Mouse (Mus musculus) macrophage (primary cell): ENCODE measurements around the gene Mapre1. TPM values are rescaled to one million over a fixed set of nuclear protein-coding genes. Genes with fewer than 3 reads are reported as not detected.
"Not testable (repeated sequence)": the region's sequence is repeated elsewhere in the genome, so short reads cannot be mapped to it uniquely, and the experiment has no call there.

ENCODE experiments used
- H3K27ac ChIP-seq: fragments of 350-480 bp; formaldehyde crosslinking; 2 replicates; pipeline ENCODE4 v1.9.0; 2021
- H3K36me3 ChIP-seq: fragments of 350-480 bp; formaldehyde crosslinking; 2 replicates; pipeline ENCODE4 v1.9.0; 2021; ENCODE audit errors: inconsistent target
- H3K4me3 ChIP-seq: fragments of 350-480 bp; formaldehyde crosslinking; 2 replicates; pipeline ENCODE4 v1.9.0; 2021; ENCODE audit errors: inconsistent target
- H3K79me2 ChIP-seq: fragments of 350-480 bp; formaldehyde crosslinking; 2 replicates; pipeline ENCODE4 v1.9.0; 2021; ENCODE audit errors: inconsistent target
- WGBS: methylation state at CpG from one replicate; pipeline ENCODE4 v1.1.7; 2026; ENCODE audit warnings: inconsistent platforms; ENCODE audit not compliant: missing documents; 5-methylcytosine and 5-hydroxymethylcytosine counted together
- polyA plus RNA-seq: library from polyadenylated mRNA; stranded (reverse); fragments of 250-400 nt; gene quantifications from 3 replicates; pipeline ENCODE4 v1.2.4, GENCODE M21; 2018; ENCODE audit warnings: inconsistent platforms
- total RNA-seq, 78 experiments: library from RNA; depleted of rRNA; stranded (reverse); fragments of 250-400 nt; gene quantifications; 1 replicate in 9 of 78; 2 replicates in 24 of 78; 3 replicates in 43 of 78; 4 replicates in 2 of 78; pipeline ENCODE4 v1.2.4; 2018; ENCODE audit warnings: inconsistent platforms in 56 of 78

Gene Mapre1
- 10 to 100 TPM; 35.1 to 97.4 (median 48.9) TPM for total RNA-seq (2018; cell fraction: chromatin; rRNA removed)
- total RNA-seq (2018; cell fraction: cytosol; rRNA removed): 100 to 1,000 TPM in 2 of 26 experiments, 10 to 100 TPM in 24; 63.4 to 132 (median 80.4) TPM
- total RNA-seq (2018; cell fraction: nucleus; rRNA removed): 100 to 1,000 TPM in 1 of 26 experiments, 10 to 100 TPM in 25; 33.5 to 107 (median 53.4) TPM
- 75.5 to 129 TPM (median 95.7 TPM) in 3 replicates for polyA plus RNA-seq

DNA sequence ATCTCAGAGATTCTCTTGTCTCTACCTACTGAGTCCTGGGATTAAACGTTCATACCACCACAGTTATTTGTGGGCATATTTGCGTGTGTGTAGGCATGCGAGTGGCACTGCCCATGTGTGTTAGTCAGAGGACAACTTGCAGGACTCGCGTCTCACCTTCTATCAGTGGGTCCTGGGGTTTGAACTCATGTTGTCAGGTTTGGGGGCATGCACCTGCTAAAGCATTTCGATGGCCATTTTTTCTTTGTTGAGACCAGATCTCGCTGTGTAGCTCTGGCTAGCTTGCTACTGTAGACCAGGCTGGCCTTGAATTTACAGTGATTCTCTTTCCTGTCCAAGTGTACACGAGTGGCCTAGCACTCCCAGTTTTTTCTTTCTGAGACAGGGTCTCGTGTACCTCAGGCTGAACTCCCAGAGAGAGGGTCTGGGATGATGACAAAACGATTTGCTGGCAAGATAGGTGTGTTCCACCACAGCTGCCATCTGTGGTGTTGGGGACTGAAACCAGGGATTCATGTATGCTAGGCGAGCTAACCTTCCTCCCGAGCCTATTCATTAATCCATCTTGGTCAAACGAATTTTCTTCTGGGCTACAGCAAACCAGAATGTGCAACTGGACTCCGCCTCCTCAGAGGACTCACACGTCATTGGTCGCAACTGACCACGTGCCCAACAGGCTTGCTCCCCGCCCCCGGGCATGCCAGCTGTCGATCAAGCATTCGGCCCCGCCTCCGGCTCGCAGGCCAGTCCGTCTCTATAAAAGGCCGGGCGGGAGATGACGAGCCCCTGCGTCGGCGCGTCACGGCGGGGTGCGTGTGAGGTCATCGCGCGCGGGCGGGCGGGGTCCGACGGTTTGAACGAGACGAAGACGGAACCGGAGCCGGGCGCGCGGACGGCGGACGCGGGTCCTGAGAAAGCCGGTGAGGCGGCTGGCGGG, at the start of gene Mapre1:
Mapre1 (plus strand) TSS at position 775 of the 937 bp plus-strand sequence.
- Histone ChIP-seq H3K79me2 (peaks cover 43% of the 10 kb centered on the region), H3K36me3 (0 out of 2 replicates have a peak, but pooled peaks cover 1% of the 10 kb centered on the region), H3K27ac (peak within 1 kb of the TSS; percentile 67), H3K4me3 (peak within 1 kb of the TSS; percentile 73)
- WGBS: 16% methylated on average over 41 of the region's 58 CpGs

GRCm38 (mm10) chr2:153693413-153693812, 47.7 kb upstream of the Mapre1 start:
- H3K36me3 ChIP-seq, H3K4me3 ChIP-seq, H3K79me2 ChIP-seq, H3K27ac ChIP-seq: not testable (repeated sequence)
- WGBS: 85% methylated on average over 4 of the region's 7 CpGs

DNA sequence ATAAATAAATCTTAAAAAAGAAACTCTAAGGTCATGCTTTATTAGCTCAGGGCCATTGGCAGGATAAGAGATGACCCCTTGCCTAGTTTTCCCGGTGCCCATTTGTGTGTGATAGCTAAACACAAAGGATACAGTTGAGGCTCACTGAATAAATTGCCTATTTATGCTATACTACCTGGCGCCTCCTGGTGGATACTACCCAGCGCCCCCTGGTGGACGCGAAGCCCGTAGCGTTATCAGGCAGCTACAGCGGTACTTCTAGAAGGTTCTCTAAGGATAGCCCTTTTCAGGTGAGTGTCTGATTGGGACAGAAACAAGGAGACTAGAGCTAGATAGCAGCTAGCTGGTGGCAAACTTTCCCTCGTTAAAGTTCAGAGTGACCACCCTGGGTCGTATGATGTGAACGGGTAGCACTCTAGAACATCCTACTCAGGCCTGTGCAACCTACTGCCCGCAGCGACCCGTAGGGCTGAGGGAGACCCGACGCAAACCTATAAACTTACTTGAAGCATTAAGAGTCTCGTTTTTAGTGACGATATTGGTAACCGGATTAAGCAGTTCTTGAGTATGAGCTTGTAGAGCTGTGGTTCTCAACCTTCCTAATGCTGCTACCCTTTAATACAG, 46.5 kb upstream of the Mapre1 start:
- H3K4me3 ChIP-seq: no peak overlapping the region
- 65% methylated on average over 19 of the region's 19 CpGs for WGBS
- no peaks in the 10 kb centered on the region for H3K36me3 ChIP-seq
- H3K79me2 ChIP-seq: no peaks in the 10 kb centered on the region
- H3K27ac ChIP-seq: no peak overlapping the region

DNA sequence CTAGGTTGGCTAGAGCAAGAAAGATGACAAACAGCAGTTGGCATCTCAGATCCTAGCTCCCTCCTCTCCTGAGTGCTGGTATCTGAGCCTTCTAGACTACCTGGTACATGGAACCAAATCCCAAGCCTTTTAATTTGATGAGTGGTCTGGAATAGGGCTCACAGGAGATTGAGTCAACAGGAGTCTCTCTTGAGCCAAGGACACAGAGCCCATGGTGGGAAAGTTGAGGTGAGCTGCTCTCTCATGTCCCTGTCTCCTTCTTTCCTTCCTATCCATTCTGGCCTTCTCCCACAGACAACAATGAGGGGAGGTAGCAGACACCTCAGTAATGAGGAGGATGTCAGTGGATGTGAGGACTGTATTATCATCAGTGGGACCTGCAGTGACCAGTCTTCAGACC, 44.7 kb upstream of the Mapre1 start, which contains the start of gene Dnmt3c:
Dnmt3c (plus strand) TSS at position 301 of the 400 bp plus-strand sequence.
- Histone ChIP-seq H3K27ac (no peak within 1 kb of the TSS), H3K4me3 (no peak within 1 kb of the TSS), H3K36me3 (no peaks in the 10 kb centered on the region), H3K79me2 (no peaks in the 10 kb centered on the region)

DNA sequence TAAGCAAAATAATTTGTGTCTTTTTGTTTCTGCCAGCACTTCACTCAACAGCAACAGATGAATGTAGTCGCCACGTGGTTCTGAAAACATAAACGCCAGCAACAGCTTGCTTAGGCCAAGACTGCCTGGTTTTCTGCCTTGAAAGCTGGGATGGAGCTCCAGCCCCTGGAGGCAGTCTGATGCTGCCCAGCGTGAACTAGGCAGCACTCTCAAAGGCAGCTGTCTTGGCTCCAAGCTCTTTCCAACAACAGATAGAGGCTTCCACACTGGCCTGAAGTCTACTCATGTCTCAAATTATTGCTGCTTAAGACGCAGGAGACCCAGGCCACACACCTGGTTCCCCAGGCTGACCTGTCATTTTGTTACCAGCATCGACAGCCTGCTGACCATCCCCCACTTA, 37.7 kb upstream of the Mapre1 start:
- 95% methylated on average over 6 of the region's 6 CpGs for WGBS
- H3K4me3 ChIP-seq: no peak overlapping the region
- no peaks in the 10 kb centered on the region for H3K79me2 ChIP-seq
- H3K27ac ChIP-seq: no peak overlapping the region
- no peaks in the 10 kb centered on the region for H3K36me3 ChIP-seq

DNA sequence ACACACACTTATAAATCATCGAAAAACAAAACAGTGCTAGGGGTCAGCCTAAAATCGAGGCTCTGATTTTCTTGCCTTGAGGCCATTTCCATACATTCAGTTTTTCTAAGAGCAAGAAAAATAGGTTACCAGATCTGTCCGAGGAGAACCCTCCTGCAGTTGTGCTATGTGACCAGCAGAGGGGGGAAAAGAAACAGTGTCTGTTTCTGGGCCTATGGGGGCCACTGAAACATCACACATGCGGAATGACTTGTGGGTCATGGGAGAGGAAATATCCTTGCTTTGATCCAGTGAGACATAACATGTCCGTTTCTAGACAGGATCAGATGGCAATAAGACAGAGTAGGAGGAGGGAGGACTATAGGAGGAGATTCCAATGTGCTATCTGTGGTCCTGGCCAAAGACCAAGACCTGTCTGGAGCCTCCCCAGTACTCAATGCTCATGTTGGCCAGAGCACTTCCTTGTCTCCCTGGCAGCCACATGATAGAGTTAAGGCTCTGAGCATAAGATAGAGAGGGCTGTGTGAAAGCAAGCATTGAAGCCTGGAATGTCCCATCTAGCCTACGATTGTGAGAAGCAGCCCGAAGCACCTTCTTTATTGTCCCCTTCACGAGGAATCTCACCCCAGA, 30.3 kb upstream of the Mapre1 start:
- WGBS: 50% methylated on average over 8 of the region's 8 CpGs
- H3K4me3 ChIP-seq: no peak overlapping the region
- H3K79me2 ChIP-seq: no peaks in the 10 kb centered on the region
- no peak overlapping the region for H3K27ac ChIP-seq
- H3K36me3 ChIP-seq: no peaks in the 10 kb centered on the region

DNA sequence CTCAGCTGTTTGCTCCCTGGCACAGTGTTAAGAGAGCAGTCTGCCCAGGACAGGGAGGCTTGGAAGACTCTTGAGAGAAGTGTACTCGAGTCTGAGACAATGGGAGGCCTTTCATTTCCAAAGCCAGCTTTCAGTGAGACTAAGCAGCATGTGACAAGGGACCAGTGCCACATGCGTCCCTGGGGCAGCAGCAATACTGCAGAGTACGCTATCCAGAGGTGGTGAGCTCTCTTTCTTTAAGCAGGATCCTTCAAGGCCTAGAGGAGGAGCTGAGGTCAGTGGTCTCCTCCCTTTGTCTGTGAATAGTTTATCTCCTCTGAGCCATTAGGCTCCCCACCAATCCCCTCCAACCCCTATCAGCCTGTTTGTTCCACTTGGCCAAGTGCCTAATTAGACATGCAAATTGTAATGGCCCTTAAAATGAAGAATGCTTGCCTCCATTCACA, 28.4 kb upstream of the Mapre1 start:
- Histone ChIP-seq H3K79me2 (no peaks in the 10 kb centered on the region), H3K36me3 (no peaks in the 10 kb centered on the region), H3K27ac (no peak overlapping the region), H3K4me3 (no peak overlapping the region)
- 97% methylated on average over 3 of the region's 3 CpGs for WGBS

DNA sequence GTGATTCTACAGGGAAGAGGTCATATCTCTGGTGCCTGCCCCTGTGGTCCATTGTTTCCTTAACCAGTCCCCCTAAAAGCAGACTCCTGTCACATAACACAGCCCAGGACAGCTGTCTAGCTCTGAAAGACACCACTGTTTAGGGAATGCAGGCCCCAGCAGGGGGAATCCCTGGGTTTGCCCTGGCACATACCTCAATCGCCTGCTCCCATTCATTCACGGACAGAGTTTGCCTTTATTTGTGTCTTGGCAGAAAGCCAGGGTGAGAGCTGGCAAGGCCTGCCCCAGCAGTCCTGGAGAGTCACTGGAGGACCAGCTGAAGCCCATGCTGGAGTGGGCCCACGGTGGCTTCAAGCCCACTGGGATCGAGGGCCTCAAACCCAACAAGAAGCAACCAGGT, 27.8 kb upstream of the Mapre1 start:
- WGBS: 79% methylated on average over 4 of the region's 4 CpGs
- Histone ChIP-seq H3K79me2 (no peaks in the 10 kb centered on the region), H3K4me3 (no peak overlapping the region), H3K36me3 (no peaks in the 10 kb centered on the region), H3K27ac (no peak overlapping the region)

DNA sequence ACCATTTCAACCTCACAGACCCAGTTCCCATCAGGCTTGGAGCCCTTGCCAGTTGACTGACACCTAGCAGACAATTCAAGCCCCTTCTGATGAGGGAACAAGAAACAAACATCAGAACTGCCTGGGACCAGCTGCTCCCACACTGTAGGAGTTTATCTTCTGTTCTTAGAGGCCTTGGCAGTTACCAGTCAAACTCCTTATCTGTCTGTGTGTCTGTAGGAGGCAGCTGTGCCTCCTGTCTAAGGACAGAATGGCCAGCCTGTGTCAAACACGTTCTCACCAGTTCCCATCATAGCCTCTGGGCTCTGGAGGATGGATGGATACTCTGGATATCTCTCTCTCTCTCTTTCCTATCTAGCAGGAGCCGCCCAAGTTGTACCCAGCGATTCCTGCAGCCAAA, 23.2 kb upstream of the Mapre1 start:
- not testable (repeated sequence) for H3K27ac ChIP-seq, H3K36me3 ChIP-seq, H3K4me3 ChIP-seq, H3K79me2 ChIP-seq
- WGBS: 92% methylated on average over 2 of the region's 3 CpGs

GRCm38 (mm10) chr2:153723098-153723497, 18.0 kb upstream of the Mapre1 start:
- H3K27ac ChIP-seq: no peak overlapping the region
- no peaks in the 10 kb centered on the region for H3K36me3 ChIP-seq
- no peak overlapping the region for H3K4me3 ChIP-seq
- WGBS: 100% methylated on average over 1 of the region's 1 CpGs
- H3K79me2 ChIP-seq: no peaks in the 10 kb centered on the region

GRCm38 (mm10) chr2:153724424-153724823, 16.6 kb upstream of the Mapre1 start:
- H3K4me3 ChIP-seq: no peak overlapping the region
- H3K36me3 ChIP-seq: no peaks in the 10 kb centered on the region
- H3K27ac ChIP-seq: no peak overlapping the region
- 97% methylated on average over 2 of the region's 2 CpGs for WGBS
- H3K79me2 ChIP-seq: no peaks in the 10 kb centered on the region

DNA sequence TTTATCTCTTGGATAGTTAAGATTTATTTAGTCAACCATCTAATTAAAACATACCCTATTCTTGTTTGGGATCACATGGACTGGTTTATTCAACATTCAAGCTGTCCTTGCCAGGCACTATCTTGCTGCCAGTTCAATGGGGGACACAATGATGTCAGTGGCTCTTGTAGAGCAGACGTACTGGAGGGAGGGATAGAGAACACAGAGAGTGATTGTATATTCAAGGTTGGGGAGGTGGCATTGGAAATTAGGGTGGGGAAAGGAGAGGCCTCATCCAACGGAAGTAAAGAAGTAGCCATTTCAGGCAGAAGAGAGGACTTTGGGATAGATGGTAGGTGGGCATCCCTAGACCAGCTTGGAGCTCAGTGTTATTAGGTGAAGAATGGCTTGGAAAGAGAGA, 16.2 kb upstream of the Mapre1 start:
- Histone ChIP-seq H3K4me3 (no peak overlapping the region), H3K79me2 (no peaks in the 10 kb centered on the region), H3K36me3 (no peaks in the 10 kb centered on the region), H3K27ac (no peak overlapping the region)
- WGBS: 95% methylated on average over 2 of the region's 2 CpGs

- Histone ChIP-seq H3K4me3 (no peak overlapping the region), H3K36me3 (no peaks in the 10 kb centered on the region), H3K27ac (no peak overlapping the region), H3K79me2 (no peaks in the 10 kb centered on the region)
- 95% methylated on average over 4 of the region's 4 CpGs for WGBS
Observed at GRCm38 (mm10) chr2:153725291-153725690, 15.8 kb upstream of the Mapre1 start.

- Histone ChIP-seq H3K79me2 (no peaks in the 10 kb centered on the region), H3K4me3 (no peak overlapping the region), H3K36me3 (no peaks in the 10 kb centered on the region), H3K27ac (no peak overlapping the region)
- 41% methylated on average over 4 of the region's 4 CpGs for WGBS
Observed at GRCm38 (mm10) chr2:153734033-153734432, 7.0 kb upstream of the Mapre1 start.
